Mouse (Mus musculus) small intestine, adult 2 months (tissue): Measurements from ENCODE around the gene Pfkfb4. TPM values are rescaled to one million over a fixed set of nuclear protein-coding genes. Genes with fewer than 3 reads are reported as not detected.

Source experiments
- H3K27ac ChIP-seq: fragments of 200-500 bp; 2 replicates; pipeline ENCODE4 v1.5.1; 2012; ENCODE audit warnings: low read depth, low read length, control low read depth, inconsistent platforms; ENCODE audit not compliant: insufficient read depth
- H3K27me3 ChIP-seq: fragments of 200-500 bp; 2 replicates; pipeline ENCODE4 v1.6.1; 2012; ENCODE audit warnings: mild to moderate bottlenecking, moderate library complexity, low read length, inconsistent platforms; ENCODE audit not compliant: control insufficient read depth, insufficient read depth
- H3K36me3 ChIP-seq: fragments of 200-500 bp; 2 replicates; pipeline ENCODE4 v1.6.1; 2012; ENCODE audit warnings: mild to moderate bottlenecking, low read length, control low read depth, inconsistent platforms; ENCODE audit not compliant: control insufficient read depth, insufficient read depth
- H3K4me1 ChIP-seq: fragments of 200-500 bp; 2 replicates; pipeline ENCODE4 v1.6.1; 2012; ENCODE audit warnings: low read length, inconsistent platforms, mixed read lengths; ENCODE audit not compliant: control insufficient read depth, insufficient read depth, insufficient read length
- H3K4me3 ChIP-seq: fragments of 200-500 bp; 2 replicates; pipeline ENCODE4 v1.5.1; 2012; ENCODE audit warnings: low read depth, mild to moderate bottlenecking, control low read depth, inconsistent platforms, low read length, moderate library complexity
- CTCF ChIP-seq: fragments of 200-500 bp; IDR thresholded peaks from 2 replicates; pipeline ENCODE4 v1.5.1; 2012; ENCODE audit warnings: low read depth, mild to moderate bottlenecking, control low read depth, inconsistent platforms, low read length, moderate library complexity, mixed read lengths; ENCODE audit not compliant: insufficient replicate concordance, insufficient read length; ENCODE audit errors: extremely low read depth
- POLR2A ChIP-seq: fragments of 200-500 bp; IDR thresholded peaks from 2 replicates; pipeline ENCODE4 v1.6.1; 2012; ENCODE audit warnings: low read depth, mild to moderate bottlenecking, control low read depth, inconsistent platforms, low read length, moderate library complexity
- WGBS: fragments of 180-500 bp; shearing (Covaris S2); methylation state at CpG from one replicate; pipeline ENCODE4 v1.1.7; 2018; 5-methylcytosine and 5-hydroxymethylcytosine counted together
- polyA plus RNA-seq: library from polyadenylated mRNA; depleted of rRNA; stranded (reverse); fragments of >200 nt; gene quantifications from 2 replicates; pipeline ENCODE4 v1.2.3, GENCODE M21; 2012

The Pfkfb4 gene
- polyA plus RNA-seq, 1 experiment, result 121 TPM

DNA sequence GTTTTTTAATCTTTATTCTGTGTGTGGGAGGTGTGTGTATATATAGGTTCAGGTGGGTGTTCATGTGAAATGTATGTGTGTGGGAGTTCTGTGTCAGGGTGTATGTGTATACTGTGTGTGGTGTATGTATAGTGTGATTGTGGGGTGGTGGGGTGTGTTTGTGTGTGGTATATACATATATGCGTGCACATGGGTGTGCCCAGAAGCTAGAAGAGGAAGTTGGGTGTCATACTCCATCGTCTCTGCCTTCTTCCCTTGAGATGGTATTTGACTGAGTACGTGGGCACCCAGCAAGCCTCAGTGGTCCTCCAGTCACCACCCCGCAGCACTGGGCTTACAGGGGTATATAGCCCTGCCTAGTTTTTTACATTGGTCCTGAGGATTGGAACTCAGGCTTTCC, 29.9 kb downstream of the Pfkfb4 start:
- peaks cover 29% of the 10 kb centered on the region for H3K36me3 ChIP-seq
- no peak overlapping the region; the same call in 1 of the 2 replicates for H3K27ac ChIP-seq
- WGBS, result 67% methylated on average over 4 of the region's 4 CpGs
- TF ChIP-seq POLR2A, result no peak
- no peak for TF ChIP-seq CTCF
- no peak overlapping the region for H3K4me3 ChIP-seq
- H3K4me1 ChIP-seq, result no peaks in the 10 kb centered on the region; the same call in 1 of the 2 replicates
- no peaks in the 10 kb centered on the region for H3K27me3 ChIP-seq

DNA sequence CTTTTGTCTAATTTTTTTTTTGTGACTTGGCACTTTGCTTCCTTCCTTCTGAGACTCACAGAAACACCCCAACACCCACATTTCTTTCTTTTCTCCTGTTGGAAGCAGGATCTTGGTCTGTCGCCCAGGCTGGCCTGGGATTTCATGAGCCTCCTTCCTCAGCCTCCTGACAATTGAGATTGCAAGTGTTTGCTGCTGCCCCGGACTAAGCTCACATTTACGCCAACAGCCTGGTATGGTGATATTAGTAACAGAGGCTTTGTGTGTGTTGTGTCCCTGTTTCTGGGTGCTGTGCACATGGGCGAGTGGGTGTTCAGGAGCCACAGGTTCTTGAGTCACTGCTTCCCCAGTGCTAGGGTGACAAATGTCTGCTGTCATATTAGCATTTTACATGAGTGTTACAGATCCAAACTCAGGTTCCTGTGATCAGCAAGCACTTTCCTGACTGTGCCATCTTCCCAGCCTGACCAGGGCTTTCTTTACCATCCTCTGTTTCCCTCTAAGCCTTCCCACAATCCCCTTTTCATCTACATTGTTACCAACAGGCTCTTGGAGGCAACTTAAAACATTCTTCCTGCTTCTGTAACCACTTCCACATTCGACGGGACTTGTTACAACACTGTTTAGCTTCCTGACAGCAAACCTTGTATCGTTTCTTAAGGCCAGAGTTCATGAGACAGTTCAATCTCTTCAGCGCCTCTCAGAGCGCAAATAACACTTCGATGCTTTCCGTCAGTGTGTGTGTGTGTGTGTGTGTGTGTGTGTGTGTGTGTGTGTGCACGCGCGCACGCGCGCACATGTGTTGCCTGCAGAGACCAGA, 31.5 kb downstream of the Pfkfb4 start:
- H3K27me3 ChIP-seq, result no peaks in the 10 kb centered on the region
- 83% methylated on average over 17 of the region's 17 CpGs for WGBS
- H3K36me3 ChIP-seq, result peaks cover 26% of the 10 kb centered on the region
- H3K27ac ChIP-seq, result no peak overlapping the region
- TF ChIP-seq POLR2A, result no peak
- TF ChIP-seq CTCF, result no peak
- H3K4me1 ChIP-seq, result no peaks in the 10 kb centered on the region; the same call in 1 of the 2 replicates
- no peak overlapping the region for H3K4me3 ChIP-seq

DNA sequence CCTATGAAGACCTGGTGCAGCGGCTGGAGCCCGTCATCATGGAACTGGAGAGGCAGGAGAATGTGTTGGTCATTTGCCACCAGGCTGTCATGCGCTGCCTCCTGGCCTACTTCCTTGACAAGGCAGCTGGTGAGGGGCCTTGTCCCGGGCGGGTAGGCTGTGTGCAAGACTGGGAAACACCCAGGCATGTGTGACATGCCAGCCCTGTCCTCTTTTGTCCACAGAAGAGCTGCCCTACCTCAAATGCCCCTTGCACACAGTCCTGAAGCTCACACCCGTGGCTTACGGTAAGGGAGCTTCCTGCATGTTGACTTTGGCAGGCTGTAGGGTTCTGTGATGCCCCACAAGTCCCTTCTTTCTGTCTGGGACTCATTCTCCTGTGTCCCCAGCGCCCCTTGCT, 35.9 kb downstream of the Pfkfb4 start:
- Histone ChIP-seq H3K27me3 (no peaks in the 10 kb centered on the region), H3K27ac (no peak overlapping the region), H3K36me3 (peaks cover 44% of the 10 kb centered on the region), H3K4me1 (peaks cover 8% of the 10 kb centered on the region), H3K4me3 (no peak overlapping the region)
- WGBS, result 59% methylated on average over 8 of the region's 8 CpGs
- TF ChIP-seq POLR2A, result no peak; the same call in 1 of the 2 replicates
- no peak for TF ChIP-seq CTCF

DNA sequence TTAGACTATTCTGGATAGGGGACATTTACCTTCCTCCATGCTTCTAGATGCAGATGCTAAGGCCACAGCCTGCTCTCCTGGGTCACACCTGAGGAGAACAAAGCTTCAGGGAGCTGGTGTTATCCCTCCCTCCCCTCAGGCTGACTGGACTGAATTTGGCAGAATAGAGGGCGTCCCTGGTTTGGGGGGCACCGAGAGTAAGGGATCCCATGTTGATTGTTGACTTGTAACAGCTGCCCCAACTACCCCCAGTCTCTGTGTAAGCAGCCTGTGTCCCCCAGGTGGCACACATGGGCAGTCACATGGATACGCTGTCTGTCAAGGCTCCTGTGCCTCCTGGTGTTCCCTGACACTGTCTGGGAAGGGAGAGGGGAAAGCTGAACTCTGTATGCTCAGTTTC, 36.8 kb downstream of the Pfkfb4 start:
- peaks cover 38% of the 10 kb centered on the region for H3K36me3 ChIP-seq
- 91% methylated on average over 3 of the region's 3 CpGs for WGBS
- TF ChIP-seq POLR2A (no peak), CTCF (no peak)
- no peaks in the 10 kb centered on the region for H3K27me3 ChIP-seq
- H3K4me1 ChIP-seq, result peaks cover 8% of the 10 kb centered on the region
- H3K27ac ChIP-seq, result no peak overlapping the region
- H3K4me3 ChIP-seq, result no peak overlapping the region

DNA sequence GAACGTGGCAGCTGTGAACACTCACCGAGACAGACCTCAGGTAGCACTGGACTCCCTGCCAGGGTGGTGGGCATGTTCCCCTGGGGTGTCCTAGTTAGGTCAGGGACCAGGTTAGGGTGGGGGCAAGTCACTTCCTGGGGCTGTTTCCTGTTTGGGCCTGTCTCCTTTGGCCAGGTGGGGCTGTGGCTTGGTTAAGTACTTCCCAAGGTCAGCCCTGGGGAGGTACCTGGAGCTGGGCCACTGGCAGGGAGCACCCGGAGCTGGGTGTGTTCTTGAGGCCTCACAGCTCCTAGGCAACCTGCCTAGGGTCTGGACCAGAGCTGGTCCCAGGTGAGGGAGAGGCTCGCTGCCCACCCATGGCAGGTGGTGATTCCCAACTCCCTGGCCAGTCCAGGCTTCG, 37.3 kb downstream of the Pfkfb4 start:
- Histone ChIP-seq H3K4me3 (no peak overlapping the region), H3K27ac (no peak overlapping the region)

DNA sequence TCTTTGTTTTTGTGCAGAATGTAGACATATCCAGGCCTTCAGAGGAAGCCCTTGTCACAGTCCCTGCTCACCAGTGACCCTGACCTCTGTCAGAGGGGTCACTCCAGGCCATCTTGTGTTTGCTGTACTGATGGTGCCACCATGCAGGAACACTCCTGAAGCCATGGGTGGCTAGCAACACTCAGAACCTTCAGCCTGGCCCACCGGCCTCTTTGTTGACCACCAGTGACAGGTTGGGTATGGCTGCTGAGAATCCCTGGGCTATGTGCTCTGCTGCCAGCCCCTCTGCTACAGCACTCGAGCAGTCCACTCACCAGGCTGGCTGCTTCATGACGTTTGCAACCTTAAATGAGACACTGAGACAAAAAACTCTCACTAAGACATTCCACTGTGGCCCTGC, 38.7 kb downstream of the Pfkfb4 start:
- no peaks in the 10 kb centered on the region for H3K27me3 ChIP-seq
- peaks cover 8% of the 10 kb centered on the region for H3K4me1 ChIP-seq
- WGBS, result 85% methylated on average over 3 of the region's 3 CpGs
- no peak overlapping the region for H3K4me3 ChIP-seq
- H3K36me3 ChIP-seq, result peaks cover 29% of the 10 kb centered on the region
- no peak overlapping the region for H3K27ac ChIP-seq
- TF ChIP-seq CTCF (no peak), POLR2A (no peak)

More for the DNA sequence above, 37.3 kb downstream of the Pfkfb4 start:
- Histone ChIP-seq H3K36me3 (peaks cover 37% of the 10 kb centered on the region), H3K27me3 (no peaks in the 10 kb centered on the region), H3K4me1 (peaks cover 8% of the 10 kb centered on the region)
- WGBS, result 34% methylated on average over 5 of the region's 5 CpGs
- TF ChIP-seq CTCF (no peak), POLR2A (no peak)

DNA sequence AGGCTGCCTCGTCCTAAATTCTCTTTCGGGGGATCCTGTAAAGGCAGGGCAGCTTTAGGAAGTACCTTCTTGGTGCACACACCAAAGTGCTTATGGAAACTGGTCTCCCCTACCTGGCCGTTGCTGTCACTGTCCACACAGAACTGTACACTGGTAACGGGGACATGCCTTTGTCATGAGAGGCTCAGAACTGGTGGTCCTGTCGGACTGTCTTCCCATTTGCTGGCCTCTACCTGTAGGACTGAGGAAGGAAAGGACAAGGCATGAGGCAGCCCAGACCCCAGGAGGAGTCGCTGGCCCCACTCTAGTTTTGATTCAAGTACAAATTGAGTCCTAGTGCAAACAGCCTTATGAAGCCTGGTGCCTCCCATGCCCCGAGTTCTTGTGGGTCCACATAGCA, 39.4 kb downstream of the Pfkfb4 start:
- 95% methylated on average over 7 of the region's 7 CpGs for WGBS
- H3K4me3 ChIP-seq, result no peak overlapping the region
- TF ChIP-seq POLR2A (no peak), CTCF (no peak)

More for the DNA sequence above, 39.4 kb downstream of the Pfkfb4 start:
- Histone ChIP-seq H3K27ac (no peak overlapping the region), H3K27me3 (no peaks in the 10 kb centered on the region), H3K36me3 (peaks cover 24% of the 10 kb centered on the region), H3K4me1 (peaks cover 8% of the 10 kb centered on the region)
